17 mouse cellular contexts compared by ENCODE assay signal in the genomic region with DNA sequence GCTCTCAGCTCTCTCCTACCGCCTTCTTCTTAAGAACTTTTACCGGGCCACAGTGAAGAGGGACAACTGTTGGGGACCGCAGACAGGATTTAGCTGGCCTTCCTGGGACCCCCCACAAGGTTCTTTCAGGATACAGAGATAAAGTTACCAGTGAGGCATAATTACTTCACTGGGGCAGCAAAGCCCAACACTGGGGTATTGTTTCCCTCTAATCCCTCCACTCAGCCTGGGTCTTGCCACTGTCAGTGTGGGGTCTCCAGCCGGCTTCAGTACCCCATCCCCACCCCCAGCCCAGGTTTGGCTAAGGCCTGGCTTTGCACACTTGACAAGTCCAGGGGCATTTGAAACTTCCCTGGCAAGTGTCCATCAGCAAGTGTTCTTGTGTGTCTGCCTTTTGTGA. TPM values are rescaled to one million over a fixed set of nuclear protein-coding genes. Genes with fewer than 3 reads are reported as not detected.
DNase-seq lines count a peak whose midpoint lies in the region; ATAC-seq and TF ChIP-seq lines count a peak whose summit lies in the region.
"Had no signal": no experiment of that assay in that cellular context is flagged by ENCODE, and none has a peak within 500 bp of the region (broad histone marks: within the 10 kb centered on the region; RNA-seq: fewer than 3 reads in every experiment).

No protein-coding gene starts in this region.

- DNase-seq in midbrain, embryonic 10.5 days (ENCODE audit: low spot score), result peak; percentile 56
- no peak for DNase-seq in midbrain, postnatal 0 days (ENCODE audit: low spot score)
- no peak for DNase-seq in hindbrain, embryonic 14.5 days (ENCODE audit: low spot score)
- DNase-seq in testis, postnatal 10 days (ENCODE audit: low spot score), result no peak
- no peak for DNase-seq in gastrocnemius, postnatal 4 days (ENCODE audit: low spot score in 2 of 2)
- no peak for DNase-seq in frontal cortex, postnatal 14 days (ENCODE audit: low spot score in 2 of 2)
- DNase-seq: cerebellum, postnatal 10 days; kidney, postnatal 10 days; layer of hippocampus, postnatal 36 days; spleen, adult 18-20 months had no signal

- TF ChIP-seq CTCF in midbrain, postnatal 0 days (IDR thresholded peaks at IDR 0.05), result no peak

- ATAC-seq in midbrain, postnatal 0 days (ENCODE audit: low FRiP score), result no peak
- peak; percentile 65 for ATAC-seq in embryonic facial prominence, embryonic 12.5 days (ENCODE audit: insufficient number of reproducible peaks, insufficient read depth, low FRiP score, low TSS enrichment)
- no peak for ATAC-seq in hindbrain, embryonic 14.5 days (ENCODE audit: low FRiP score)
- ATAC-seq in midbrain, embryonic 15.5 days (replicated peaks), result no peak
- ATAC-seq: CD4-positive, CD25-positive, alpha-beta regulatory T cell, adult 4 months had no signal

- H3K27ac ChIP-seq in midbrain, embryonic 10.5 days (replicated peaks), result peak overlapping the region; percentile 84
- H3K27ac ChIP-seq in midbrain, postnatal 0 days (ENCODE audit: low read depth, low read length), result no peak overlapping the region
- peak overlapping the region; percentile 86 for H3K27ac ChIP-seq in embryonic facial prominence, embryonic 12.5 days
- 0 out of 2 replicates have a peak overlapping the region, but pooled peaks have one; percentile 11 for H3K27ac ChIP-seq in hindbrain, embryonic 14.5 days
- peak overlapping the region; percentile 37; the same call in 1 of the 2 replicates for H3K27ac ChIP-seq in midbrain, embryonic 15.5 days
- H3K27ac ChIP-seq: hindbrain, embryonic 15.5 days; liver, embryonic 12.5 days had no signal

- H3K4me3 ChIP-seq in midbrain, embryonic 10.5 days, result peak overlapping the region; percentile 14; the same call in 1 of the 2 replicates
- no peak overlapping the region for H3K4me3 ChIP-seq in midbrain, postnatal 0 days (ENCODE audit: low read depth, low read length)
- H3K4me3 ChIP-seq in embryonic facial prominence, embryonic 12.5 days, result no peak overlapping the region
- no peak overlapping the region for H3K4me3 ChIP-seq in hindbrain, embryonic 14.5 days (replicated peaks; ENCODE audit: low read length)
- no peak overlapping the region for H3K4me3 ChIP-seq in midbrain, embryonic 15.5 days
- H3K4me3 ChIP-seq: erythroblast, embryonic 14.5 days; heart, embryonic 12.5 days; hindbrain, embryonic 15.5 days; liver, embryonic 12.5 days had no signal

- no peaks in the 10 kb centered on the region for H3K36me3 ChIP-seq in midbrain, embryonic 10.5 days
- H3K36me3 ChIP-seq in midbrain, postnatal 0 days (ENCODE audit: insufficient read depth, low read length), result no peaks in the 10 kb centered on the region
- no peaks in the 10 kb centered on the region for H3K36me3 ChIP-seq in embryonic facial prominence, embryonic 12.5 days
- H3K36me3 ChIP-seq in hindbrain, embryonic 14.5 days (replicated peaks; ENCODE audit: control insufficient read depth, insufficient read depth), result no peaks in the 10 kb centered on the region
- no peaks in the 10 kb centered on the region for H3K36me3 ChIP-seq in midbrain, embryonic 15.5 days (replicated peaks)
- H3K36me3 ChIP-seq: heart, embryonic 12.5 days; hindbrain, embryonic 15.5 days; liver, embryonic 12.5 days had no signal

- WGBS in midbrain, embryonic 10.5 days, result 4% methylated on average over 4 of the region's 4 CpGs
- 14% methylated on average over 4 of the region's 4 CpGs for WGBS in midbrain, postnatal 0 days
- 3% methylated on average over 4 of the region's 4 CpGs for WGBS in embryonic facial prominence, embryonic 12.5 days
- 10% methylated on average over 4 of the region's 4 CpGs for WGBS in hindbrain, embryonic 14.5 days
- WGBS in midbrain, embryonic 15.5 days, result 12% methylated on average over 4 of the region's 4 CpGs

- no peak overlapping the region for H3K4me2 ChIP-seq in midbrain, postnatal 0 days (ENCODE audit: low read depth, low read length, poor library complexity, severe bottlenecking)
- 0 out of 2 replicates have a peak overlapping the region, but pooled peaks have one; percentile 2 for H3K4me2 ChIP-seq in embryonic facial prominence, embryonic 12.5 days (replicated peaks)
- H3K4me2 ChIP-seq in hindbrain, embryonic 14.5 days (replicated peaks), result no peak overlapping the region
- H3K4me2 ChIP-seq in midbrain, embryonic 15.5 days, result no peak overlapping the region
- H3K4me2 ChIP-seq: heart, embryonic 12.5 days; hindbrain, embryonic 15.5 days; liver, embryonic 12.5 days had no signal

- H3K9ac ChIP-seq in midbrain, postnatal 0 days (replicated peaks; ENCODE audit: low read length, poor library complexity, severe bottlenecking), result no peak overlapping the region
- no peak overlapping the region for H3K9ac ChIP-seq in embryonic facial prominence, embryonic 12.5 days
- no peak overlapping the region for H3K9ac ChIP-seq in hindbrain, embryonic 14.5 days
- no peak overlapping the region for H3K9ac ChIP-seq in midbrain, embryonic 15.5 days
- H3K9ac ChIP-seq: heart, embryonic 12.5 days; hindbrain, embryonic 15.5 days; liver, embryonic 12.5 days had no signal

- H3K9me3 ChIP-seq in midbrain, embryonic 10.5 days (replicated peaks), result no peaks in the 10 kb centered on the region
- H3K9me3 ChIP-seq in midbrain, postnatal 0 days (ENCODE audit: low read length), result no peaks in the 10 kb centered on the region
- H3K9me3 ChIP-seq in embryonic facial prominence, embryonic 12.5 days, result no peaks in the 10 kb centered on the region
- no peaks in the 10 kb centered on the region for H3K9me3 ChIP-seq in hindbrain, embryonic 14.5 days (ENCODE audit: control insufficient read depth, low read length)
- no peaks in the 10 kb centered on the region for H3K9me3 ChIP-seq in midbrain, embryonic 15.5 days
- H3K9me3 ChIP-seq: heart, embryonic 12.5 days; hindbrain, embryonic 15.5 days; liver, embryonic 12.5 days had no signal

- peaks cover 95% of the 10 kb centered on the region for H3K27me3 ChIP-seq in midbrain, embryonic 10.5 days (ENCODE audit: low read depth, poor library complexity, severe bottlenecking)
- no peaks in the 10 kb centered on the region for H3K27me3 ChIP-seq in midbrain, postnatal 0 days (ENCODE audit: insufficient read depth, low read length)
- no peaks in the 10 kb centered on the region for H3K27me3 ChIP-seq in embryonic facial prominence, embryonic 12.5 days
- H3K27me3 ChIP-seq in hindbrain, embryonic 14.5 days (ENCODE audit: control insufficient read depth, insufficient read depth, low read length), result no peaks in the 10 kb centered on the region
- no peaks in the 10 kb centered on the region for H3K27me3 ChIP-seq in midbrain, embryonic 15.5 days (replicated peaks)
- H3K27me3 ChIP-seq: hindbrain, embryonic 15.5 days had no signal

- H3K4me1 ChIP-seq in midbrain, embryonic 10.5 days, result peaks cover 66% of the 10 kb centered on the region
- H3K4me1 ChIP-seq in midbrain, postnatal 0 days (ENCODE audit: insufficient read depth, low read length), result peaks cover 15% of the 10 kb centered on the region; the same call in 1 of the 2 replicates
- peaks cover 46% of the 10 kb centered on the region for H3K4me1 ChIP-seq in embryonic facial prominence, embryonic 12.5 days
- peaks cover 44% of the 10 kb centered on the region for H3K4me1 ChIP-seq in hindbrain, embryonic 14.5 days (replicated peaks; ENCODE audit: control insufficient read depth, insufficient read depth, low read length)
- H3K4me1 ChIP-seq in midbrain, embryonic 15.5 days, result peaks cover 35% of the 10 kb centered on the region
- H3K4me1 ChIP-seq: liver, embryonic 12.5 days had no signal

RNA-seq across cellular contexts. Expression of a gene that starts 45.5 kb away (rescaled TPM):
- 1,354 and 2,071 TPM in 2 replicates for polyA plus RNA-seq in midbrain, embryonic 10.5 days (2016; fragmentation: Nextera tagmentation; extraction: Ambion mirVana)
- total RNA-seq in midbrain, postnatal 0 days (2014; rRNA removed), result 7,900 and 8,478 TPM in 2 replicates
- polyA plus RNA-seq in midbrain, postnatal 0 days (2015; fragmentation: Nextera tagmentation; extraction: Ambion mirVana), result 8,374 and 8,478 TPM in 2 replicates
- 1,910 and 2,445 TPM in 2 replicates for polyA plus RNA-seq in embryonic facial prominence, embryonic 12.5 days (2016; fragmentation: Nextera tagmentation; extraction: Ambion mirVana)
- 4,569 and 4,588 TPM in 2 replicates for polyA plus RNA-seq in hindbrain, embryonic 14.5 days (2014; fragmentation: Nextera tagmentation; extraction: Ambion mirVana)
- 10,539 and 10,900 TPM in 2 replicates for polyA plus RNA-seq in midbrain, embryonic 15.5 days (2015; fragmentation: Nextera tagmentation; extraction: Ambion mirVana)
- 10 to 100 TPM; 20.2 to 41.1 TPM for total RNA-seq in gastrocnemius, postnatal 4 days (2021)

RNA-seq across cellular contexts. Expression of a gene that starts 56.7 kb away (rescaled TPM):
- 76.4 and 103 TPM in 2 replicates for polyA plus RNA-seq in midbrain, embryonic 10.5 days (2016; fragmentation: Nextera tagmentation; extraction: Ambion mirVana)
- total RNA-seq in midbrain, postnatal 0 days (2014; rRNA removed), result 307 and 309 TPM in 2 replicates
- polyA plus RNA-seq in midbrain, postnatal 0 days (2015; fragmentation: Nextera tagmentation; extraction: Ambion mirVana), result 394 and 397 TPM in 2 replicates
- polyA plus RNA-seq in embryonic facial prominence, embryonic 12.5 days (2016; fragmentation: Nextera tagmentation; extraction: Ambion mirVana), result 77.9 and 84.8 TPM in 2 replicates
- polyA plus RNA-seq in hindbrain, embryonic 14.5 days (2014; fragmentation: Nextera tagmentation; extraction: Ambion mirVana), result 285 and 323 TPM in 2 replicates
- polyA plus RNA-seq in midbrain, embryonic 15.5 days (2015; fragmentation: Nextera tagmentation; extraction: Ambion mirVana), result 332 and 336 TPM in 2 replicates
- 10 to 100 TPM; 41.0 to 43.3 TPM for total RNA-seq in gastrocnemius, postnatal 4 days (2021)
